Mouse (Mus musculus) bone marrow, adult 2 months (tissue): ENCODE data around the gene Marco. TPM values are rescaled to one million over a fixed set of nuclear protein-coding genes. Genes with fewer than 3 reads are reported as not detected.

Source experiments
- H3K27ac ChIP-seq: fragments of 200-500 bp; 2 replicates; pipeline ENCODE4 v1.5.1; 2012; ENCODE audit warnings: low read depth, mild to moderate bottlenecking, control low read depth, inconsistent platforms, low read length; ENCODE audit not compliant: control insufficient read depth, poor library complexity, insufficient read depth
- H3K4me1 ChIP-seq: fragments of 200-500 bp; 2 replicates; pipeline ENCODE4 v1.6.1; 2011; ENCODE audit warnings: low read length; ENCODE audit not compliant: control insufficient read depth, insufficient read depth
- H3K4me3 ChIP-seq: fragments of 200-500 bp; replicated peaks from 2 replicates; pipeline ENCODE3; 2011; ENCODE audit warnings: mild to moderate bottlenecking, low read depth, low read length, control low read depth; ENCODE audit not compliant: control insufficient read depth
- CTCF ChIP-seq: fragments of 200-500 bp; IDR thresholded peaks from 2 replicates; pipeline ENCODE4 v1.5.1; 2011; ENCODE audit warnings: low read length, control low read depth; ENCODE audit not compliant: control insufficient read depth, insufficient read depth
- POLR2A ChIP-seq: fragments of 200-500 bp; IDR thresholded peaks from 2 replicates; pipeline ENCODE4 v1.6.1; 2011; ENCODE audit warnings: low read depth, mild to moderate bottlenecking, control low read depth, low read length, borderline replicate concordance; ENCODE audit not compliant: control insufficient read depth
- WGBS: fragments of 180-500 bp; shearing (Covaris S2); methylation state at CpG from one replicate; pipeline ENCODE4 v1.1.7; 2018; 5-methylcytosine and 5-hydroxymethylcytosine counted together
- polyA plus RNA-seq: library from polyadenylated mRNA; stranded (reverse); fragments of >200 nt; gene quantifications from 2 replicates; pipeline ENCODE4 v1.2.4, GENCODE M21; 2011; ENCODE audit warnings: low replicate concordance; ENCODE audit not compliant: missing spikeins, insufficient read depth, insufficient read length

The Marco gene
- polyA plus RNA-seq, 1 experiment, result 3.4 TPM

GRCm38 (mm10) chr1:120430171-120430570 is 74.7 kb downstream of the Marco start:
- Histone ChIP-seq H3K27ac (no peak overlapping the region), H3K4me3 (no peak overlapping the region), H3K4me1 (no peaks in the 10 kb centered on the region)
- 54% methylated on average over 5 of the region's 5 CpGs for WGBS
- no peak for TF ChIP-seq POLR2A
- TF ChIP-seq CTCF, result no peak

DNA sequence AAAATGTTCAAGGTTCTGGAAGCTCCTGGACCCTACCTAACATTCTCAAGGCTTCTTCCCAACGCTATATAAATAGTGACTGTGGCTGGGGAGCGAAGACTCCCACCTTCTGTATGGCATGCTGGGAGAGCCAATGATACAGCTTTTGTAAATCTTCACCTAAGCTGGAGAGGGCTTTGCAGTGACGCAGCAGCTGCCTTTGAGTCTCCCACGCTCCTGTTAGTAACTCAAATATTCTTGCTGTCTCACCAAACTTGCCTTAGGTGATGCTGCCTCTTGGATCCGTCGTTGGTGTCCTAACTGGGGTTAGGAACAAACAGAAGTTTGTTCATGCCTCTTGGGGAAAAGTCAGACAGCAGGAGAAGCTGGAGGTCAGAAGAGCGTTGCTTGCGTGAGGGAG is 79.2 kb downstream of the Marco start:
- H3K4me1 ChIP-seq, result no peaks in the 10 kb centered on the region
- 81% methylated on average over 8 of the region's 8 CpGs for WGBS
- TF ChIP-seq POLR2A, result no peak
- no peak for TF ChIP-seq CTCF
- no peak overlapping the region for H3K27ac ChIP-seq
- H3K4me3 ChIP-seq, result no peak overlapping the region

Other genes with a start within 250 kb of the Marco start
- gene Steap3, start 232.3 kb downstream of the Marco start, polyA plus RNA-seq, result 9.4 and 16.2 TPM in 2 replicates
- gene C1ql2, start 164.4 kb downstream of the Marco start, polyA plus RNA-seq, result not detected in 2 replicates
- not detected in 2 replicates for gene En1, start 97.4 kb upstream of the Marco start, polyA plus RNA-seq